Mouse (Mus musculus) large intestine, adult 2 months (tissue): ENCODE data around the gene Akap13. TPM values are rescaled to one million over a fixed set of nuclear protein-coding genes. Genes with fewer than 3 reads are reported as not detected.

ENCODE experiments used
- DNase-seq: peaks from one replicate; pipeline ENCODE4 v3.0.0-alpha.2; 2012; ENCODE audit warnings: low read depth, low spot score
- WGBS: fragments of 180-500 bp; shearing (Covaris S2); methylation state at CpG from one replicate; pipeline ENCODE4 v1.1.7; 2018; 5-methylcytosine and 5-hydroxymethylcytosine counted together
- polyA plus RNA-seq: library from polyadenylated mRNA; depleted of rRNA; stranded (reverse); fragments of >200 nt; gene quantifications from 2 replicates; pipeline ENCODE4 v1.2.3, GENCODE M21; 2012; rRNA removed

Gene Akap13
- polyA plus RNA-seq, 1 experiment = 14.0 TPM

- 59% methylated on average over 4 of the region's 4 CpGs for WGBS
- no peak for DNase-seq
Observed at GRCm38 (mm10) chr7:75800530-75800929, 345.2 kb downstream of the Akap13 start.

- WGBS = 86% methylated on average over 3 of the region's 3 CpGs
- no peak for DNase-seq
Observed at GRCm38 (mm10) chr7:75801022-75801421, 345.7 kb downstream of the Akap13 start.

GRCm38 (mm10) chr7:75801621-75802358 lies 346.5 kb downstream of the Akap13 start:
- WGBS = 92% methylated on average over 5 of the region's 5 CpGs
- no peak for DNase-seq

- DNase-seq = no peak
- WGBS = 91% methylated on average over 3 of the region's 3 CpGs
Observed at GRCm38 (mm10) chr7:75802887-75803286, 347.6 kb downstream of the Akap13 start.

Other genes with a start within 250 kb of the Akap13 start
- gene Sv2b, start 146.3 kb upstream of the Akap13 start, polyA plus RNA-seq = 0.16 and 0.40 TPM in 2 replicates